Mouse (Mus musculus) spleen, adult 2 months (tissue): Measurements from ENCODE around the gene Clip3. TPM values are rescaled to one million over a fixed set of nuclear protein-coding genes. Genes with fewer than 3 reads are reported as not detected.

Experiments used
- DNase-seq, 2 experiments: peaks; one replicate each; pipeline versions ENCODE4 v3.0.0 to v3.0.0-alpha.2; 2012 to 2021; ENCODE audit warnings: low spot score in 2 of 2, low read depth in 1 of 2
- H3K27ac ChIP-seq: fragments of 200-500 bp; 2 replicates; pipeline ENCODE4 v1.5.1; 2012; ENCODE audit warnings: low read length, inconsistent platforms; ENCODE audit not compliant: insufficient read depth
- H3K27me3 ChIP-seq: fragments of 200-500 bp; 2 replicates; pipeline ENCODE4 v1.6.1; 2012; ENCODE audit warnings: mild to moderate bottlenecking, moderate library complexity, low read length, inconsistent platforms; ENCODE audit not compliant: control insufficient read depth, insufficient read depth
- H3K36me3 ChIP-seq: fragments of 200-500 bp; 2 replicates; pipeline ENCODE4 v1.6.1; 2012; ENCODE audit warnings: mild to moderate bottlenecking, low read length, inconsistent platforms; ENCODE audit not compliant: control insufficient read depth, insufficient read depth
- H3K4me1 ChIP-seq: fragments of 200-500 bp; 2 replicates; pipeline ENCODE4 v1.6.1; 2011; ENCODE audit warnings: inconsistent platforms; ENCODE audit not compliant: control insufficient read depth, insufficient read depth, insufficient read length
- H3K4me3 ChIP-seq: fragments of 200-500 bp; 2 replicates; pipeline ENCODE4 v1.5.1; 2011; ENCODE audit warnings: mild to moderate bottlenecking, inconsistent platforms; ENCODE audit not compliant: insufficient read depth, insufficient read length; ENCODE audit errors: extremely low read depth
- CTCF ChIP-seq: fragments of 200-500 bp; IDR thresholded peaks from 2 replicates; pipeline ENCODE4 v1.5.1; 2011; ENCODE audit warnings: mild to moderate bottlenecking, inconsistent platforms; ENCODE audit not compliant: insufficient read depth, insufficient read length, insufficient replicate concordance; ENCODE audit errors: extremely low read depth
- POLR2A ChIP-seq: fragments of 200-500 bp; IDR thresholded peaks from 2 replicates; pipeline ENCODE4 v1.6.1; 2011; ENCODE audit warnings: low read depth, low read length, inconsistent platforms
- WGBS: fragments of 180-500 bp; shearing (Covaris S2); methylation state at CpG from one replicate; pipeline ENCODE4 v1.1.7; 2018; 5-methylcytosine and 5-hydroxymethylcytosine counted together
- polyA plus RNA-seq: library from polyadenylated mRNA; depleted of rRNA; stranded (reverse); fragments of >200 nt; gene quantifications from 2 replicates; pipeline ENCODE4 v1.2.3, GENCODE M21; 2012

Clip3 gene
- polyA plus RNA-seq, 1 experiment: 10.0 TPM

DNA sequence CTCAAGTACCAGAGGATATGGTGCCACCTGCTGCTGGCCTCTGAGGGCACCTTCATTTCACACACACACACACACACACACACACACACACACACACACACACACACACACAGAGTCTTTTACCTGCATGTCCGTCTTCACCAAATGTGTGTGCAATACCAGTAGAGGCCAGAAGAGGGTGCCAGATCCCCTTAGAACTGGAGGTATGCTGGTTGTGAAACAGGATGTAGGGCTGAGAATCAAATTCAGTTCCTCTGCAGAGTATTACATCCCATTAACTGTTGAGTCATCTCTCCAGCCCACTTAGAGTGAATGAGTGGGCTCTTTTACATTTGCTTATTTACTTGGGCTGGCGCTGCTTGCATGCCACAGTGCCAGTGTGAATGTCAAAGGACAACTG lies 33.8 kb downstream of the Clip3 start:
- Histone ChIP-seq H3K4me3 (no peak overlapping the region), H3K4me1 (peaks cover 5% of the 10 kb centered on the region; the same call in 1 of the 2 replicates), H3K36me3 (no peaks in the 10 kb centered on the region), H3K27me3 (no peaks in the 10 kb centered on the region), H3K27ac (no peak overlapping the region)
- no peak for TF ChIP-seq POLR2A
- TF ChIP-seq CTCF: peak; percentile 19; the same call in 1 of the 2 replicates
- 65% methylated on average over 2 of the region's 2 CpGs for WGBS
- DNase-seq: peak; percentile 48 to 57

DNA sequence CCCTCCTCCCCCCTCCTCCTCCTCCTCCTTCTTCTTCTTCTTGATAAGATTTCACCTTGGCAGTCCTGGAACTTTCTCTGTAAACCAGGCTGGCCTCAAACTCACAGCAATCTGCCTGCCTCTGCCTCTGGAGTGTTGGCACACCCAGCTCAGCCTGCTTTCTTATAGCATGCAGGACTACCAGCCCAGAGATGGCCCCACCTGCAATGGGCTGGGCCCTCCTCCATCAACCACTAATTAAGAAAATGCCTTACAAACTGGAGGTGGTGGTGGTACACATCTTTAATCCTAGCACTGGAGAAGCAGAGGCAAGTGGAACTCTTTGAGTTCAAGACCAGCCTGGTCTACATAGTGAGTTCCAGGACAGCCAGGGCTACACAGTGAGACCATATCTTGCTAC lies 34.9 kb downstream of the Clip3 start:
- Histone ChIP-seq H3K27me3 (no peaks in the 10 kb centered on the region), H3K4me1 (no peaks in the 10 kb centered on the region), H3K27ac (no peak overlapping the region), H3K4me3 (no peak overlapping the region), H3K36me3 (no peaks in the 10 kb centered on the region)
- TF ChIP-seq CTCF (no peak), POLR2A (no peak)
- DNase-seq: no peak

DNA sequence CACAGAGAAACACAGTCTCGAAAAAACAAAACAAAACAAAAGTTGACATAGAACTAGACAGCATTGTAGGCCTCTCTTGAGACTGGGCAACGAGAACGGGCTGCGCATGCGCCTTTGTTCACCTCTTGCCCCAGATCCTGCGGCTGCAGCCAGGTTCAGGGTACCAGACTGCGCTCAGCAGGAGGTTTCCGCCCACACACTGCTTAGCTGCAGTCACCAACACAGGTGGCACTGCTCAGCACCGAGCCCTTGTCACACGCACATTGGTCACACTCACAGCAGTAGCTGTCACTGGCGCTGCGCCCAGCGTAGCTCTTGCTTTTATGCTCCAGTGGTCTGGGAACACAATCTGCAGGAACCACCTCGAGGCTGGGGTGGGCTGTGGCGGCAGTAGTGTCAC lies 35.6 kb downstream of the Clip3 start:
- H3K4me3 ChIP-seq: no peak overlapping the region

DNA sequence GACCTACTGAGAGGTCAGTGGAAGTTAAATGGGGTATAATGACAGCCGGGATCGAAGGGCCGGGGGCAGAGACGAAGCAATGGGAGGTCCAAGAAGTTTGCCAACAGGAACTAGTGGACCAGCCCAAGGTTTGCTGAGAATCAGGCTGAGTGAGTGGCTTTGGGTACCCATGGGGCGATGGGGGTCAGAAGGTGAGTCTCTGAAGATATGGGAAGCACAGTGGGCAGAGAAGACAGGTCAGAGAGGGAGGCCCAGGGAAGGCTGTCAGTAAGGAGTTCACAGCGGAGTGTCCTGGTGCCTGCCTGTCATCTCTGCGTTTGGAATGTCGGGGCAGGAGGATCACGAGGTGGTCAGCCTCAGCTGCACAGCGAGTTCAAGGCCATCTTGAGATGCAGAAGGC lies 36.9 kb downstream of the Clip3 start:
- WGBS: 80% methylated on average over 10 of the region's 10 CpGs
- no peak overlapping the region for H3K27ac ChIP-seq
- H3K4me1 ChIP-seq: peaks cover 2% of the 10 kb centered on the region; the same call in 1 of the 2 replicates
- no peak for DNase-seq
- no peaks in the 10 kb centered on the region for H3K27me3 ChIP-seq
- no peak for TF ChIP-seq POLR2A
- no peak for TF ChIP-seq CTCF
- no peaks in the 10 kb centered on the region for H3K36me3 ChIP-seq
- H3K4me3 ChIP-seq: no peak overlapping the region

More for the DNA sequence above, 35.6 kb downstream of the Clip3 start:
- Histone ChIP-seq H3K4me1 (peaks cover under 1% of the 10 kb centered on the region; the same call in 1 of the 2 replicates), H3K27ac (no peak overlapping the region), H3K36me3 (no peaks in the 10 kb centered on the region), H3K27me3 (no peaks in the 10 kb centered on the region)
- DNase-seq: no peak
- no peak for TF ChIP-seq POLR2A
- no peak for TF ChIP-seq CTCF
- 59% methylated on average over 15 of the region's 15 CpGs for WGBS

DNA sequence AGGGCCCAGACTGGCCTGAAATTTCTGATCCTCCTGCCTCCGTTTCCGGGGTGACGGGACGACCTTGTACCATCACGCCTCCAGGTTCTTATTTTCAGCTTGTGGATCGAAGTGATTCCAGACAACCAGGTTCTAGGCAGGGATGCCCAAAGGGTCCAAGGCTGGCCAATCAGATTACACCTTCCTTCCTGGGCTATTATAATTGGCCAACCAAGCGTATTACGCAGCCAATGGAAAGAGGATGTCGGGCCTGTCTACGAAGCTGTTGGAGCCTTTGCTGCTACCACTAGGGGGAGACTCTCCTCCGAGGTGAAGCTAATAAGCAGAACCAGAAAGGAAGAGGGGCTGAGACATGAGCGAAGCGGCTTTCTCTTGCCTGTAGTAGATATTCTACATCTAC lies 40.4 kb downstream of the Clip3 start:
- DNase-seq: peak; percentile 71 to 83
- Histone ChIP-seq H3K27ac (no peak overlapping the region), H3K27me3 (no peaks in the 10 kb centered on the region), H3K4me1 (peaks cover 2% of the 10 kb centered on the region; the same call in 1 of the 2 replicates), H3K36me3 (no peaks in the 10 kb centered on the region), H3K4me3 (peak overlapping the region; percentile 17; the same call in 1 of the 2 replicates)
- 13% methylated on average over 13 of the region's 13 CpGs for WGBS
- TF ChIP-seq POLR2A: no peak
- TF ChIP-seq CTCF: peak; percentile 73; the same call in 1 of the 2 replicates

DNA sequence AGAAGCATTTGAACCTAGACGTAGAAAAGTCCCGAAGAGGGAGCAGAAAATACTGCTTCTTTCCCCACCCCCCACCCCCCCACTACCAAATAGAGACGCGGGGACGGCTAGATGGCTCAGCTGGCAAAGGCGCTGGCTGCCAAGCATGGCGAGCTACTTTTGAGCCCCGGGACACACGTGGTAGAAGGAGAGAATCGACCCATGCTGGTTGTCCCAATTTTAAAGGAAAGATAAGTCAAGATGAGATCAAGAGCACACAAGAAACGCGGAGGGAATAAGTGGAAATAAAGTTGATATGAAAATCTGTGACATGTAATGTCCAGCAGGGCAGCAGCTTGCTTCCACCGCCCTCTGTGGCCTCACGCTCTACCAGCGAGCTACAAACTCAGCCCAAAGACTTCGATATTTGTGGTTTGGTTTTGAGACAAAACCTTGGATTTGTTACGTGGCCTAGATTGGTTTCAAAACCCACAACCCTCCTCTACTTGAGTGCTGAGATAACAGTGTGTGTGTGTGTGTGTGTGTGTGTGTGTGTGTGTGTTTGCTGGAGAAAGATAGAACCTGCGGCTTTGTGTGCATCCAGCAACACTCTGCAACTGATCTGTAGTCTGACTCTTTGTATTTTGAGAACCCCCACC lies 41.2 kb downstream of the Clip3 start:
- DNase-seq: no peak
- Histone ChIP-seq H3K4me3 (no peak overlapping the region), H3K36me3 (no peaks in the 10 kb centered on the region), H3K4me1 (peaks cover 2% of the 10 kb centered on the region; the same call in 1 of the 2 replicates), H3K27me3 (no peaks in the 10 kb centered on the region), H3K27ac (no peak overlapping the region)
- 40% methylated on average over 18 of the region's 18 CpGs for WGBS
- no peak for TF ChIP-seq CTCF
- TF ChIP-seq POLR2A: no peak

DNA sequence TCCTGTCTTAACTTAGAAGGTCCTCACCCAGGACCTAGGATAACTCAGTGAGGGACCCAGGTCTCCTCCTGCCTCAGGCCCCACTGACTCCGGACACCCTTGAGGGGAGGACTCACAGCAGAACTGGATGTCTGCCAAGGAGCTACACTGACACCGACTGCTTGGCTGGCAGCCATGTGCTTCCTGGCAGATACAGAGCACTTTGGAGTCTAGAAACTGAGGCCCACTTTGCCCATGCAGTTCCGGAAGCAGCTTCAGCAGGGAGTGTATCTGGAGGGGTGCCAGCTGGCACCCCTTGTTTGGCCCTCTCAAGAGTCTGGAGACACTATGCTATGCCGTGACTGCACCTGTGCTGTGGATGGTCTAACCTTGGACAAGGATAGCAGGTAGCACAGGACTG lies 41.9 kb downstream of the Clip3 start:
- Histone ChIP-seq H3K4me3 (no peak overlapping the region), H3K36me3 (no peaks in the 10 kb centered on the region), H3K27me3 (no peaks in the 10 kb centered on the region), H3K4me1 (peaks cover 2% of the 10 kb centered on the region; the same call in 1 of the 2 replicates), H3K27ac (no peak overlapping the region)
- no peak for TF ChIP-seq POLR2A
- no peak for TF ChIP-seq CTCF
- 5% methylated on average over 4 of the region's 4 CpGs for WGBS
- no peak for DNase-seq
